Mouse (Mus musculus): Measurements from ENCODE around the gene Smn1.
A peak's percentile ranks its signal among the peaks of the same experiment; 100 is the strongest.
"Not testable (repeated sequence)": the region's sequence is repeated elsewhere in the genome, so short reads cannot be mapped to it uniquely, and the experiment has no call there.

Smn1 gene

GRCm38 (mm10) chr13:100124423-100125257 lies at the start of gene Smn1:
Gene Smn1 (plus strand): TSS chr13:100124852.
- DNase-seq (ENCODE audit: low read depth), result peak; percentile 88

- no peak for DNase-seq (ENCODE audit: low read depth)
Observed at GRCm38 (mm10) chr13:100098808-100099207, 25.8 kb upstream of the Smn1 start.

GRCm38 (mm10) chr13:100103052-100103658 lies 21.5 kb upstream of the Smn1 start:
- DNase-seq (ENCODE audit: low read depth), result peak; percentile 33

- DNase-seq (ENCODE audit: low read depth), result peak; percentile 84
Observed at GRCm38 (mm10) chr13:100103748-100104254, 20.9 kb upstream of the Smn1 start, which contains the start of gene Bdp1. Gene Bdp1 (minus strand): TSS chr13:100104070.

GRCm38 (mm10) chr13:100107652-100108472 lies 16.8 kb upstream of the Smn1 start, which contains the start of gene Serf1:
Gene Serf1 (plus strand): TSS chr13:100108012.
- DNase-seq (ENCODE audit: low read depth), result peak; percentile 44

- peak; percentile 14 for DNase-seq (ENCODE audit: low read depth)
Observed at GRCm38 (mm10) chr13:100112218-100112972, 12.3 kb upstream of the Smn1 start.

GRCm38 (mm10) chr13:100123970-100124369 lies 682 bp upstream of the Smn1 start:
- no peak for DNase-seq (ENCODE audit: low read depth)

- DNase-seq (ENCODE audit: low read depth), result peak; percentile 11
Observed at GRCm38 (mm10) chr13:100125258-100125643, 599 bp downstream of the Smn1 start.

- DNase-seq (ENCODE audit: low read depth), result no peak
Observed at GRCm38 (mm10) chr13:100141646-100142314, 17.1 kb downstream of the Smn1 start.

- no peak for DNase-seq (ENCODE audit: low read depth)
Observed at GRCm38 (mm10) chr13:100152659-100153058, 28.0 kb downstream of the Smn1 start.

GRCm38 (mm10) chr13:100156624-100157023 lies 32.0 kb downstream of the Smn1 start:
- no peak for DNase-seq (ENCODE audit: low read depth)

- DNase-seq (ENCODE audit: low read depth), result not testable (repeated sequence)
Observed at GRCm38 (mm10) chr13:100161171-100161870, 36.7 kb downstream of the Smn1 start.

GRCm38 (mm10) chr13:100162467-100162866 lies 37.8 kb downstream of the Smn1 start:
- DNase-seq (ENCODE audit: low read depth), result not testable (repeated sequence)

GRCm38 (mm10) chr13:100166378-100166777 lies 41.7 kb downstream of the Smn1 start:
- not testable (repeated sequence) for DNase-seq (ENCODE audit: low read depth)

GRCm38 (mm10) chr13:100174360-100174759 lies 49.7 kb downstream of the Smn1 start:
- not testable (repeated sequence) for DNase-seq (ENCODE audit: low read depth)

- DNase-seq (ENCODE audit: low read depth), result not testable (repeated sequence)
Observed at GRCm38 (mm10) chr13:100183111-100183510, 58.5 kb downstream of the Smn1 start.

Data from c-Kit-positive CD71-positive TER-119-negative erythroid progenitor cells, embryonic 14.5 days (primary cell).